Mouse (Mus musculus) lung, embryonic 16.5 days (tissue): ENCODE data around the gene Fmn2. TPM values are rescaled to one million over a fixed set of nuclear protein-coding genes. Genes with fewer than 3 reads are reported as not detected.

ENCODE experiments used
- ATAC-seq: fragments of 200-750 bp; cut with Nextera tagmentation; 2 replicates; pipeline ENCODE4 v1.8.0; 2017; ENCODE audit warnings: low read depth, mild to moderate bottlenecking, moderate library complexity
- H3K27ac ChIP-seq: fragments of 300-500 bp; sonication (generic); 2 replicates; pipeline ENCODE4 v1.5.1; 2014; ENCODE audit warnings: mild to moderate bottlenecking, control low read depth, low read length
- H3K27me3 ChIP-seq: fragments of 300-500 bp; sonication (generic); 2 replicates; pipeline ENCODE4 v1.6.1; 2014; ENCODE audit warnings: low read depth, low read length, mixed read lengths; ENCODE audit not compliant: control insufficient read depth, insufficient read depth
- H3K36me3 ChIP-seq: fragments of 300-500 bp; sonication (generic); 2 replicates; pipeline ENCODE4 v1.6.1; 2014; ENCODE audit warnings: low read length; ENCODE audit not compliant: control insufficient read depth, insufficient read depth
- H3K4me1 ChIP-seq: fragments of 300-500 bp; sonication (generic); replicated peaks from 2 replicates; pipeline ENCODE4 v1.6.1; 2014; ENCODE audit warnings: low read length, mixed read lengths; ENCODE audit not compliant: control insufficient read depth, insufficient read depth
- H3K4me2 ChIP-seq: fragments of 300-500 bp; sonication (generic); 2 replicates; pipeline ENCODE4 v1.6.1; 2014; ENCODE audit warnings: low read depth, low read length, control low read depth
- H3K4me3 ChIP-seq: fragments of 300-500 bp; sonication (generic); 2 replicates; pipeline ENCODE4 v1.5.1; 2014; ENCODE audit warnings: mild to moderate bottlenecking, low read length, control low read depth
- H3K9ac ChIP-seq: fragments of 300-500 bp; sonication (generic); 2 replicates; pipeline ENCODE4 v1.6.1; 2014; ENCODE audit warnings: low read length, control low read depth
- H3K9me3 ChIP-seq: fragments of 300-500 bp; sonication (generic); 2 replicates; pipeline ENCODE4 v1.6.1; 2016; ENCODE audit warnings: low read length; ENCODE audit not compliant: control insufficient read depth
- WGBS: fragments of 180-500 bp; shearing (Covaris S2); extraction: QIAGEN DNeasy Blood & Tissue Kit; methylation state at CpG from one replicate; pipeline ENCODE4 v1.1.7; 2014; 5-methylcytosine and 5-hydroxymethylcytosine counted together
- polyA plus RNA-seq: library from polyadenylated mRNA; unstranded; fragments of >200 nt; fragmentation: Nextera tagmentation; extraction: Ambion mirVana; gene quantifications from 2 replicates; pipeline ENCODE4 v1.2.1, GENCODE M21; 2015

Fmn2 gene
- polyA plus RNA-seq, 1 experiment from 2014 or later, result 0.19 TPM

DNA sequence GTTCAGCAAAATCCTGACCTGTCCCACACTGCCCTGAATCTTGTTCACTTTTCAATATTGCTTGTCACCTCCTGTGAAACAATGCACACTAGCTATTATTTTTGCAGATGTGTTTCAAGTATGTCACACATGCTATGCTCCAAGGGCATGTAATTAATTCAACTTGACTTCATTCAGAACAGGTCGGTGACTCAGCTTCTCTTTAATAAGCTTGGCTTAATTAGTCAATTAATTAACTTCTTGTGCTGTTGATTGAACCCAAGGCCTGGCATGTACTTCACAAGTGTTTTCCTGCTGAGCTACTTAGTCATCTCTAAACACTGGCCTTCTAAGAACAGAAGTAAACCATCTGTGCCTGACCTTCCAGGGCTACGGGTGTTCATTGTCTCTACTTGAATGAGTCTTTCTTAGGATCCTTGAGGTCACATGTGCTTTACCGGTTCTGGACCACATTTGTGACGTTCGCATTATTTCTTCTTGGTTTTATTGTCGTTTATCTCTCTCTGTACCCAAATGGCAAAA, 136.0 kb downstream of the Fmn2 start:
- ATAC-seq, result no peak
- H3K27me3 ChIP-seq, result no peaks in the 10 kb centered on the region
- no peak overlapping the region for H3K9ac ChIP-seq
- no peak overlapping the region for H3K27ac ChIP-seq
- H3K4me1 ChIP-seq, result no peaks in the 10 kb centered on the region
- H3K36me3 ChIP-seq, result no peaks in the 10 kb centered on the region
- no peak overlapping the region for H3K4me2 ChIP-seq
- 81% methylated on average over 6 of the region's 6 CpGs for WGBS
- H3K9me3 ChIP-seq, result no peaks in the 10 kb centered on the region
- no peak overlapping the region for H3K4me3 ChIP-seq

GRCm38 (mm10) chr1:174640901-174641300, 139.3 kb downstream of the Fmn2 start:
- 55% methylated on average over 1 of the region's 1 CpGs for WGBS
- no peak overlapping the region for H3K4me3 ChIP-seq
- H3K4me2 ChIP-seq, result no peak overlapping the region
- no peak overlapping the region for H3K27ac ChIP-seq
- no peaks in the 10 kb centered on the region for H3K4me1 ChIP-seq
- no peak for ATAC-seq
- no peaks in the 10 kb centered on the region for H3K36me3 ChIP-seq
- H3K9me3 ChIP-seq, result no peaks in the 10 kb centered on the region
- no peaks in the 10 kb centered on the region for H3K27me3 ChIP-seq
- no peak overlapping the region for H3K9ac ChIP-seq

DNA sequence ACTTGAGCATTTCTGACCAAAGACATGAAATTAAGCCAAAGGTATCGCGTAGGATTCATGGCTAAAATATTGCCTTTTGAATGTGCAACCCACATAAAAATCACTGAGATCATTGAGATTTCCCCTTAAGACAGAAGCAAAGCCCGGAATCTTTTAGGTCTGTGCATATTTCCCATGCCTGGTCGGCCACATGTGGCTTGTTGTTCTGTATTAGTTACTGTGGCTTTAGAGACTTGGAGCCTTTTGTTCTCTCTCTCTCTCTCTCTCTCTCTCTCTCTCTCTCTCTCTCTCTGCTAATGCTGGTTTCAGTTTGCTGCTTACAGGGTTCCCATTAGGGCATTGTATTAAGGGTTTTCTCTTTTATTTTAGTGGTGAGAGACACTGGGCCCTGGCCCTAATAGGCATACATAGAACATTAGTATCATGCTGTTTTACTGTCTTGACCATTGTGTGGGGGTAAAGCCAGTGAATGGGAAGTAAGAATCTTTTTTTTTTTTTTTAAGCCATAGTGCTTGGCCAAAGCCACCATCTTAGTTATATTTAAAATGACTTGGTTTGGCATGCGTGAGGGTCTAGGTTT, 141.9 kb downstream of the Fmn2 start:
- no peak for ATAC-seq
- Histone ChIP-seq H3K4me2 (no peak overlapping the region), H3K4me3 (no peak overlapping the region), H3K27me3 (no peaks in the 10 kb centered on the region), H3K9me3 (no peaks in the 10 kb centered on the region), H3K4me1 (no peaks in the 10 kb centered on the region), H3K36me3 (no peaks in the 10 kb centered on the region), H3K27ac (no peak overlapping the region), H3K9ac (no peak overlapping the region)
- WGBS, result 88% methylated on average over 5 of the region's 5 CpGs

DNA sequence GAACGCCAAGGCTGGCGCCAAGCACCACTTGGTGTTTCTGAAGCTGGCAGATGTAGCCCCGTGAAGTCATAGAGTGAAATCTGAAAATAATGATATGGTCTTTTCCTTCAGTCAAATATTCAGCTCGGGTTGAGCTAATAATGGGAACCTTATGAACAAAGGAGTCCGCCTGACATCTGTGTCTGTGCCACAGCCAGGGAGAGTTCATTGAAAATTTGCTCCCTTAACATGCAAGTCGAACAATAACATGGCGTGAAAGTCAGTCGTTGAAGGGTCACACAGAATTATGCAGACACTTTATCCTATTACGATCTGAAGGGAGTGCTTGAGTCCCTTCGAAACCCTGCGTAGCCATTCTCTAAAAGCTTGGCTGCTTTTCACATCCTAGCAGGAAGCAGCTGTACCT, 147.8 kb downstream of the Fmn2 start:
- H3K4me3 ChIP-seq, result no peak overlapping the region
- H3K4me2 ChIP-seq, result no peak overlapping the region
- no peaks in the 10 kb centered on the region for H3K27me3 ChIP-seq
- WGBS, result 86% methylated on average over 11 of the region's 11 CpGs
- no peak for ATAC-seq
- no peaks in the 10 kb centered on the region; the same call in 1 of the 2 replicates for H3K4me1 ChIP-seq
- no peaks in the 10 kb centered on the region for H3K9me3 ChIP-seq
- no peak overlapping the region for H3K9ac ChIP-seq
- H3K36me3 ChIP-seq, result no peaks in the 10 kb centered on the region
- no peak overlapping the region for H3K27ac ChIP-seq

DNA sequence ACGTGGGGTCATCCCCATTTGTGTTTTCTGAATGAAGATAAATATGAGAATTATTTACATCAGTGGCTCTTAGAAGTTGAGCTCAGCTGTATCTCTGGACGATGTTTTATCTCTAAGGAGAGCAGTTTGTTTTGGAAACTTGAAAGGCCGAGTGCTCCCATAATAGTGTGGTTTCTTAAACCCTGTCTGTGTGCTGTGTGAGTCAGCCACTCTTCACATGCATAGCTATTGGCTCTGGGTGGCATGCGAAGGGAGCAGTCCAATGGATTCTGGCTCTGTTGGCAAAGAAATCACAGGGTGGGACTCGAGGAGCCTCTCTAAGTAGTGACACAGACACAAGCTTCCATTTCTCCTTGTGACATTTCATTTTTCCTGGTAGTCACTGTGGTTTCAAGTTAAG, 152.9 kb downstream of the Fmn2 start:
- no peaks in the 10 kb centered on the region for H3K36me3 ChIP-seq
- H3K4me1 ChIP-seq, result peaks cover 6% of the 10 kb centered on the region; the same call in 1 of the 2 replicates
- no peaks in the 10 kb centered on the region for H3K9me3 ChIP-seq
- H3K4me3 ChIP-seq, result no peak overlapping the region
- 10% methylated on average over 5 of the region's 5 CpGs for WGBS
- H3K9ac ChIP-seq, result no peak overlapping the region
- no peaks in the 10 kb centered on the region for H3K27me3 ChIP-seq
- no peak overlapping the region for H3K4me2 ChIP-seq
- ATAC-seq, result peak; percentile 61; the same call in 1 of the 2 replicates
- peak overlapping the region; percentile 33 for H3K27ac ChIP-seq

GRCm38 (mm10) chr1:174655354-174655753, 153.7 kb downstream of the Fmn2 start:
- no peak for ATAC-seq
- Histone ChIP-seq H3K27me3 (no peaks in the 10 kb centered on the region), H3K9me3 (no peaks in the 10 kb centered on the region), H3K4me1 (peaks cover 6% of the 10 kb centered on the region; the same call in 1 of the 2 replicates), H3K9ac (no peak overlapping the region), H3K27ac (no peak overlapping the region), H3K36me3 (no peaks in the 10 kb centered on the region), H3K4me3 (no peak overlapping the region), H3K4me2 (no peak overlapping the region)
- 71% methylated on average over 9 of the region's 9 CpGs for WGBS

GRCm38 (mm10) chr1:174656554-174656953, 154.9 kb downstream of the Fmn2 start:
- no peak for ATAC-seq
- H3K27me3 ChIP-seq, result no peaks in the 10 kb centered on the region
- H3K4me2 ChIP-seq, result no peak overlapping the region
- peaks cover 6% of the 10 kb centered on the region for H3K4me1 ChIP-seq
- 87% methylated on average over 4 of the region's 4 CpGs for WGBS
- H3K4me3 ChIP-seq, result no peak overlapping the region
- H3K9ac ChIP-seq, result no peak overlapping the region
- no peaks in the 10 kb centered on the region for H3K9me3 ChIP-seq
- no peak overlapping the region for H3K27ac ChIP-seq
- H3K36me3 ChIP-seq, result no peaks in the 10 kb centered on the region

DNA sequence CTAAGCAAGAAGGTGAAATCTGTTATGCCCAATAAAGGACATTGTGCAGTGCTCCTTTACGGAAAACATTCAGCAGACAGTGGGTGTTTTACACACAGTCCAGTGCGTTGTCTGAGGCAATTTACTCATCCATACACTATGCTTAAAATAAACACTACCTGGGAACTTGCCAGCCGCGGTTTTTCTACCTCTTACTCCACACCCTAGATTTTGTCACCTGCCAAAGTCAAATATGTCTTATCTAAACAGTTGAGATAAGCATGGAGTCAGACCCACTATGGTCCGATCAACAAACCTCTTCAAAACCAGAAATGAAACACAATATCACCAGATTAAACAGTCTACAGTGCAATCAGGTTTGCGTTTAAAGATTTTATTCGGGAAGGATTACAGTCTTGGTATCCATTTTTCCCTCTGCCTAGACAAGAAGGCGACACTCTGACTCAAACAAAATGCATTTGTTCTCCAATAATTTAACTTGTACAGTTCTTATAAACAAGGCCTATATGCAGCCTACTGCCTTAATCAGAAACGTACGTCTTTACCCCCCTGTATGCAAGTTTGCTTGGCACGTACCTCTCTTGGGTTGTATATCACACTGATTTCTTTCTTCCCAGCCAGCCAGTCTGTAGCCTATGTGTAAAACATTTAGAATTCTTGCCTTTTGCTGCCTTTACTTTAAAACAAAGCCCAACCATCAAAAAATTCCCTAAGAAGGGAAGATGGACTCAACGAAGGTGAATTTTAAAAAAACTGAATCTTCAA, 158.0 kb downstream of the Fmn2 start:
- Histone ChIP-seq H3K4me1 (peaks cover 6% of the 10 kb centered on the region), H3K27ac (no peak overlapping the region), H3K27me3 (no peaks in the 10 kb centered on the region), H3K36me3 (no peaks in the 10 kb centered on the region), H3K9ac (no peak overlapping the region), H3K9me3 (no peaks in the 10 kb centered on the region), H3K4me3 (no peak overlapping the region), H3K4me2 (no peak overlapping the region)
- ATAC-seq, result peak; percentile 52; the same call in 1 of the 2 replicates
- WGBS, result 23% methylated on average over 12 of the region's 12 CpGs

- Histone ChIP-seq H3K36me3 (no peaks in the 10 kb centered on the region), H3K4me1 (no peaks in the 10 kb centered on the region; the same call in 1 of the 2 replicates), H3K27me3 (no peaks in the 10 kb centered on the region), H3K4me2 (no peak overlapping the region), H3K4me3 (no peak overlapping the region), H3K9me3 (no peaks in the 10 kb centered on the region), H3K9ac (no peak overlapping the region), H3K27ac (no peak overlapping the region)
- no peak for ATAC-seq
Measured at GRCm38 (mm10) chr1:174665116-174665515, 163.5 kb downstream of the Fmn2 start.
